Mouse (Mus musculus) monocyte, adult 5-6 weeks (primary cell): ENCODE measurements around the gene Zfpl1. TPM values are rescaled to one million over a fixed set of nuclear protein-coding genes. Genes with fewer than 3 reads are reported as not detected.

Experiments used
- ATAC-seq: fragments of 153-309, 156-312 bp; replicated peaks from 2 replicates; pipeline ENCODE4 v1.8.0; 2017; ENCODE audit warnings: mild to moderate bottlenecking; ENCODE audit not compliant: low TSS enrichment, insufficient number of reproducible peaks, severe bottlenecking, poor library complexity, low FRiP score
- total RNA-seq: library from RNA; stranded (forward); fragments of 200-1000, 200-491, 200-594 nt; gene quantifications from 3 replicates; pipeline ENCODE4 v1.2.3, GENCODE M21; 2017

The Zfpl1 gene
- total RNA-seq, 1 experiment from 2014 or later = 29.3 TPM

- ATAC-seq = no peak
Observed at GRCm38 (mm10) chr19:6104476-6104875, 19.7 kb upstream of the Zfpl1 start.

DNA sequence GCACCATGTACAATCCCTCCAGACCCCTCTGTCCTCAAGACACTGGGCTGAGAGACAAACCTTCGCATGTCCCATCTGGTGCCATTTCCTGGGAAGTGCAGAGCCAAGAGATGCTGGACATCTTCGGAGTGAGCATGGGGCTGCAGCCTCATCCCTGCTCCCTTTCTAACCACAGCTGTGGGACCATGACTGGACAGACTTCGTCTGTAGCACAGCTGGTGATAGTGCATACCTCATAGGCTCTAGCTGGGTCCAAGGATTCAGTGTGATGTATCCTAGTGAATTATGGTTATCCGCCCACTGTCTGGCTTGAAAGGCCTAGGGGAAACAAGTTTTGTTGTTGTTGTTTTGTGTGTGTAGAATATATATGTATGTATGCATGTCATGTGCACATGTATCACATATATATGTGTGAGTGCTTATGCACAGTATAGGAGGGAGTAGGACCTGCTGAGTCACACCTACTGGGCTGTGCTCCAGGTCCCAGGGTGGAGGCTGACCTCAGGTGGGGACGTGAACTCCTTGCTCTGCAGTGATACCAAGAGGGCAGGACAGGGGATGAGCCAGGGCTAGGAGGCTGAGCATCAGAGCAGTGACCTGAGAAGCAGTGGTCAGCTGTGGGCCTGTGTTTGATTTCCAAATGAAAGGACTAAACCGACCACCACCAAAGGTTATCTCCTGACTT is 17.6 kb upstream of the Zfpl1 start:
- no peak for ATAC-seq

GRCm38 (mm10) chr19:6101186-6101585 is 16.4 kb upstream of the Zfpl1 start:
- no peak for ATAC-seq

DNA sequence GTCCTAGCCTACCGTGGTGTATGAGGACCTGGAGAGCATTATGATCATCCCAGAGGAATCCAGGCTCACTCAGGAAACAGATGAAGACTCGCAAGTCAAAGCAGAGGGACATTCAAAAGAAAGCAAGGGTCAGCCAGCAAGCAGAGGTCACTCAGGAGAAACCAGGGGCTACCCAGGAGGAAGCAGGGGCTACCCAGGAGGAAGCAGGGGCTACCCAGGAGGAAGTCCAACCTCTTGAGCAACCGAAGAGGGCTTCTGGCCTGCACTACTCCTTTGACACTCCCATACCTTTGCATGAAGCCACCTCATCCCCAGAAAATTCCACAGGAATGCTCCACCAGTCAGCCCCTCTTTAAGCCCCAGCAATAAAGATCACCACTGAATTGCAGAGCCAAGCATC is 13.1 kb upstream of the Zfpl1 start:
- ATAC-seq = no peak

DNA sequence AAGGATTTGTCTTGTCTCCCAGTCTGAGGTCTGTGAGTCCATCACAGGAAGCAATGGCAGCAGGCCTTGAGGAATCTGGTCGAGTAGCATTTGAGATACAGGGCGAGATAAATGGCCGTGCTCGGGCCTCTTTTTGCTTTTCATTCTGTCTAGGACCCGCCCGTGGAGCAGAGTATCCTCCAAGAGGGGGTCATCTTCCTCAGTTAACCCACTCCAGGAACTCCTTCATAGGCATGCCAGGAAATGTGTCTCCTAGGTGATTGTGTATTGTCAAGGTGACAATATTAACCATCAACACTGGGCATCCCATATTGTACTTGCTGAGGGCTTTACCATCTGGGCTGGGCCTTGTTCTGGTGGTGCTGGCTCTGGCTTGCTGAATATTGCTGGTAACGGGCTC is 9.4 kb upstream of the Zfpl1 start, which contains the start of gene AC131692.1:
TSS of gene AC131692.1 (plus strand) at position 301 of the 400 bp plus-strand sequence.
- ATAC-seq = no peak

- ATAC-seq = no peak
Observed at GRCm38 (mm10) chr19:6088841-6089240, 4.1 kb upstream of the Zfpl1 start.

DNA sequence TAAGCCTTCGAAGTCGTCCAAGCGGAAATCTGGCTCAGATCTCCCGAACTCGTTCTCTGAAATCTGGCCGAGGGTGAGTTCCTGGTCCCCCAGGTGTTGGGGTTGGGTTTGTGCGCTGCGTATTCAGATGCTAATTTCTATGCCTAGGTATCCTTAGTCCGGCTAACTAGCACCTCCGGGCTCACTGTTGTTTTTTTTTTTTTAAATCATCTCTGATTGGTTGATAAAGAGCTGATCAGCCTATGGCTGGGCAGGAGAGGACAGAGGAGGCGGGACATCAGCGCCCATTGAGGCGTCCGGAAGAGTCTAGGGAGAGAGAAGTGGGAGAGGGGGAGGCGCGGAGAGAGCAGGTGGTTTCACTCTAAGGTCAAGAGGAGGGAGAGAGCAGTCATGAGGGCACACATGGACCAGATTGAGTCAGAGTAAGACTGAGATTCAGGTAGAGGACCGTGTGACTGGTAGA is 692 bp upstream of the Zfpl1 start:
- peak; percentile 72 for ATAC-seq

DNA sequence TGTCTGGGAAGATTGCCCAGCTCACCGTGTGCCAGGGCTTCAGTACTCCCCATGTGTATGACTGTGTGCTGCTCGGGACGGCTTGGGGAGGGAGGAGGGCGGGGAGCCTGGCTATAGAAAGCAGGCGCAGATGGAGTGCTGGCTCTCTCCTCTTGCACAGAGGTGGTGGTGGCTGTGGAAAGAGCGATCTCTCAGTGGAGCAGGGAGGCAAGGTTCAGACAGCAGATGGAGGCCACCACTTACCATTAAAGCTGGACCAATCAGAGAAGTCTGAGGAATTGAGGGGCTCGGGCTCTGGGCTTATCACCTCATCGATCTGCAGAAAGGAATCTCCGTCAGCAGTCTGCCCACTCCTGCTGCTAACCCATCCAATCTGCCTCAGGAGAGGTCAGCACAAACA is 2.6 kb downstream of the Zfpl1 start, which contains the start of gene Gm28374:
TSS of gene Gm28374 (minus strand) at position 101 of the 400 bp plus-strand sequence.
- ATAC-seq = no peak

GRCm38 (mm10) chr19:6079983-6080480 is 4.7 kb downstream of the Zfpl1 start, which contains the start of gene Tmem262:
Tmem262 (plus strand) TSS chr19:6080033.
- ATAC-seq = no peak

GRCm38 (mm10) chr19:6076564-6077393 is 8.0 kb downstream of the Zfpl1 start, which contains the start of gene Vps51:
Vps51 (minus strand) TSS chr19:6077231.
- ATAC-seq = peak; percentile 92

GRCm38 (mm10) chr19:6073889-6074288 is 10.9 kb downstream of the Zfpl1 start:
- ATAC-seq = 0 out of 2 replicates have a peak, but pooled peaks have one; percentile 55

DNA sequence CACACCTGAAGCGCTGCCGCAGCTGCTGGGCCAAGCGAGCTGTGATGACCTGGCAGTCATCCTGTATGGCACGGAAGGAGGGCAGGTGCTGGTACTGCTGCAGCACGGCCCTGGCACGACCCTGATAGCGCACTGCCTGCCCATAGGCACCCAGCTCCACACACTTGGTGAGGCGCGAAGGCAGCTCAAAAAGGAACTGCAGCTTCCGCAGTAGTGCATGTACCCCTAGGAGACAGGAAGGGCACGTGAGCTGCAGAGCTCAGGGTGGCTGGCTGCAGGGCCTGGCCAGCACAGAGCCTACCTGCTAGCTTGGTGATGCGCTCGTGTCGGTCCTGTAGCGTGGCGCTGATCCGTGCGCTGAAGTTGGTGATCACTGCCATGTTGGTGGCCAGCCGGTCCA is 13.5 kb downstream of the Zfpl1 start:
- ATAC-seq = no peak

- no peak for ATAC-seq
Observed at GRCm38 (mm10) chr19:6070571-6071250, 14.0 kb downstream of the Zfpl1 start.

- ATAC-seq = no peak
Observed at GRCm38 (mm10) chr19:6069851-6070250, 14.9 kb downstream of the Zfpl1 start.

GRCm38 (mm10) chr19:6068951-6069350 is 15.8 kb downstream of the Zfpl1 start:
- no peak for ATAC-seq

GRCm38 (mm10) chr19:6067724-6068415 is 16.9 kb downstream of the Zfpl1 start, which contains the start of gene Tm7sf2:
Tm7sf2 (minus strand) TSS chr19:6068373.
- ATAC-seq = peak; percentile 80

DNA sequence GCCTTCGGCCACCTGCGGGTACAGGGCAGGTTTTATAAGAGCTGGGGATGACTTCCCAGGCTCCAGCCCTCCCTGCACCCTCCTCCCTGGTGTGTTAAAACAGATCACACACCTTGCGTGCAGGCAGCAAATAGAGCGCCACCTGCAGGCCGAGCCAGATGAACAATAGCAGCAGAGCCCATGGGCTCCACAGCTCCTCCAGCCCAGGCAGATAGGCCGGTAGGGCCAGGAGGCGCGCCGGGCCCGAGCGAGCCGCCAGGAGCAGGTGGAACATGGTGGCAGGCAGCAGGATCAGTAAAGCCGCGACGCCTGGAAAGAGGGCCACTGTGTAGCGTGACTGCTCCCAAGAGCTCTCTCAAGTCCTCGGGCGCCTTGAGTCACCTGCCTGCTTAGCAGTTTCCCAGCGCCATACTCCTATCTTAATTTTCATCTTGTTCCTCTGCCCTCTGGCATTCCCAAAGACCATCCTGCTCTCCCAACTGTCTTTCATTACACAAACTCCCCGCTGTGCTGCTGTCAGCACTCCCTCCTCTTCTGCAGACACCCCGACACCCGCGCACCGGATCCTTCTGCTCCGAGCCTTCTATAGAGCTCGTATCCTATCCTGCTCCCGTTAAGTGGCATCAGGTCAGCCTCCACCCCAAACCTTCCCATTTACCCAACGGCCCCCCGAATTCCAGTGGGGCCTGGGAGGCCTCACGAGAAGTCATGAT is 17.6 kb downstream of the Zfpl1 start:
- peak; percentile 60 for ATAC-seq

- no peak for ATAC-seq
Observed at GRCm38 (mm10) chr19:6066571-6066970, 18.2 kb downstream of the Zfpl1 start.
